27 mouse cellular contexts compared by ENCODE assay signal in genomic region chr17:20074090-20074489, GRCm38 (mm10). TPM values are rescaled to one million over a fixed set of nuclear protein-coding genes. Genes with fewer than 3 reads are reported as not detected.
"Had no signal": no experiment of that assay in that cellular context is flagged by ENCODE, and none has a peak within 500 bp of the region (broad histone marks: within the 10 kb centered on the region; RNA-seq: fewer than 3 reads in every experiment).

No protein-coding gene starts in this region.

- H3K9ac ChIP-seq: lung, embryonic 14.5 days; midbrain, embryonic 12.5 days; neural tube, embryonic 13.5 days; neural tube, embryonic 15.5 days had no signal

- H3K4me3 ChIP-seq: midbrain, embryonic 10.5 days; midbrain, embryonic 12.5 days; myocyte; neural tube, embryonic 13.5 days; neural tube, embryonic 15.5 days had no signal

- ATAC-seq: midbrain, embryonic 16.5 days had no signal

- H3K36me3 ChIP-seq: midbrain, embryonic 10.5 days; midbrain, embryonic 12.5 days; neural tube, embryonic 13.5 days; neural tube, embryonic 15.5 days had no signal

- H3K27ac ChIP-seq: midbrain, embryonic 10.5 days; midbrain, embryonic 12.5 days; neural tube, embryonic 13.5 days; neural tube, embryonic 15.5 days had no signal

- DNase-seq: lung, adult 18-20 months; lung, embryonic 14.5 days; lung, postnatal 10 days; lung, postnatal 4 days; midbrain, embryonic 14.5 days; retina, postnatal 1 day; right cerebral cortex, adult 18-20 months; right cerebral cortex, postnatal 25 days; right cerebral cortex, postnatal 4 days; spleen, adult 18-20 months; thymus, adult 18-20 months; thymus, postnatal 14 days; thymus, postnatal 36 days had no signal

- H3K4me1 ChIP-seq: midbrain, embryonic 10.5 days; midbrain, embryonic 12.5 days; neural tube, embryonic 13.5 days; neural tube, embryonic 15.5 days had no signal

- H3K4me2 ChIP-seq: lung, embryonic 14.5 days; midbrain, embryonic 12.5 days; neural tube, embryonic 13.5 days; neural tube, embryonic 15.5 days had no signal

- H3K27me3 ChIP-seq: midbrain, embryonic 12.5 days; neural tube, embryonic 13.5 days; neural tube, embryonic 15.5 days had no signal

RNA-seq across cellular contexts. Expression of gene Vmn2r104, which starts 26.0 kb away (rescaled TPM):
- total RNA-seq: megakaryocyte-erythroid progenitor cell, adult 5-6 weeks had no signal
- polyA plus RNA-seq: liver, embryonic 16.5 days; lung, embryonic 14.5 days; lung, embryonic 16.5 days; midbrain, embryonic 10.5 days; midbrain, embryonic 12.5 days; midbrain, embryonic 14.5 days; midbrain, embryonic 16.5 days; myocyte; neural tube, embryonic 11.5 days; neural tube, embryonic 13.5 days; neural tube, embryonic 15.5 days; small intestine, adult 2 months; stomach, embryonic 14.5 days; stomach, embryonic 16.5 days; thymus, postnatal 0 days had no signal

RNA-seq across cellular contexts. Expression of gene Fpr-rs7, which starts 39.9 kb away (rescaled TPM):
- total RNA-seq: megakaryocyte-erythroid progenitor cell, adult 5-6 weeks had no signal
- polyA plus RNA-seq: liver, embryonic 16.5 days; lung, embryonic 14.5 days; lung, embryonic 16.5 days; midbrain, embryonic 10.5 days; midbrain, embryonic 12.5 days; midbrain, embryonic 14.5 days; midbrain, embryonic 16.5 days; myocyte; neural tube, embryonic 11.5 days; neural tube, embryonic 13.5 days; neural tube, embryonic 15.5 days; small intestine, adult 2 months; stomach, embryonic 14.5 days; stomach, embryonic 16.5 days; thymus, postnatal 0 days had no signal
